Mouse (Mus musculus): ENCODE measurements at regions not wholly inside any gene's neighbourhood (a gene's known extent, or its start where the extent isn't known, plus 50 kb on each side); places are given as distances from the start of the nearest gene placed in this dataset.

GRCm38 (mm10) chr11:18165609-18166347 lies 212.1 kb upstream of the Etaa1 start:
- intact Hi-C loops (cut with DNase I), result no loop called here
- no peak for TF ChIP-seq CTCF (IDR thresholded peaks at IDR 0.05)
- DNase-seq (ENCODE audit: extremely low spot score in 1 of 2, low spot score in 2 of 2), result no peak

GRCm38 (mm10) chr11:18164025-18164423 lies 210.3 kb upstream of the Etaa1 start:
- no peak for TF ChIP-seq CTCF (IDR thresholded peaks at IDR 0.05)
- intact Hi-C loops (cut with DNase I), result no loop called here
- Histone ChIP-seq H3K4me3 (no peak overlapping the region), H3K27ac (no peak overlapping the region)
- no peak for DNase-seq (ENCODE audit: extremely low spot score in 1 of 2, low spot score in 2 of 2)

More at GRCm38 (mm10) chr11:18165609-18166347, 212.1 kb upstream of the Etaa1 start:
- Histone ChIP-seq H3K4me3 (no peak overlapping the region), H3K27ac (no peak overlapping the region)

DNA sequence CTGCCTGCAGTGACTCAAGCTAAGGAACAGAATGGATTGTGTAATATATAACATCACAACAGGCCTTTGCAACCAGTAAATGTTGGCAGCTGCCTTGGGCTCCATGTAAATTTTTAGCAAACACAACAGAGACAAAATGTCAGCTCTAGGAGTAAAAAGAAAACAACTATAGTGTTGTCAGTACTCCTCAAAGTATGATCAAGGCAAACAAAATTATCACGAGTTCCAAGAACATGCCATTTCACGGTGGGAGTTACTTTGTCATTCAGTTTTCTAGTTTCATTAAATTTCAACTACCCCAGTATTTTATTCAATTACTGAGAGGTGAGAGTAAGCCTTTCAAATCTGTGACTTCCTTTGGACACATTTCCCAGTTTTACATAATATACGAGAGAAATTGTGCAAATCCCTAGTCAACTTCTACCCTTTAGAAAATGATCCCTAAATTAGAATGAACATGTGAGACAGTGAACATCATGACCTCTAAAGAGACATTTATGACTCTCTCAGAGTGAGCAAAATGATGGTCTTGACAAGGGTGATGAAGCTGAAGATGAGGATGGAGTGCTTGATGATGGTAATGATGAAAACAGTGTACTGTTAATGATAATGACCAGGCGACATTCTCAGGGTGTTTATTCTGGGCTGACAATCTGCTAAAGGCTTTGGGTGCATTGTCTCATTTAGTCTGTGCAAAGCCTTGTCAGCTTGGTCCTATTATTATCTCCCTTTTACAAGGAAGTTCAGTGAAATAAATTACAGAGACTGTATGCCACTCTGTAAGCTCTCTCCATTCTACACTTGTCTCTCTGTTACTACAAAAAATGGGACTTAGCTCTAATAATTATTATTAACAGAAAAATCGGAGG lies 209.7 kb upstream of the Etaa1 start:
- intact Hi-C loops (cut with DNase I), result no loop called here
- no peak for DNase-seq (ENCODE audit: extremely low spot score in 1 of 2, low spot score in 2 of 2)
- Histone ChIP-seq H3K27ac (no peak overlapping the region), H3K4me3 (no peak overlapping the region)
- no peak for TF ChIP-seq CTCF (IDR thresholded peaks at IDR 0.05)

GRCm38 (mm10) chr11:18156506-18156905 lies 202.8 kb upstream of the Etaa1 start:
- intact Hi-C loops (cut with DNase I), result loop anchor here (10.0 kb wide), 2 partner anchors 708 to 868 kb away; no protein-coding TSS in a partner anchor
- no peak for DNase-seq (ENCODE audit: extremely low spot score in 1 of 2, low spot score in 2 of 2)
- Histone ChIP-seq H3K4me3 (no peak overlapping the region), H3K27ac (no peak overlapping the region)
- TF ChIP-seq CTCF (IDR thresholded peaks at IDR 0.05), result no peak

DNA sequence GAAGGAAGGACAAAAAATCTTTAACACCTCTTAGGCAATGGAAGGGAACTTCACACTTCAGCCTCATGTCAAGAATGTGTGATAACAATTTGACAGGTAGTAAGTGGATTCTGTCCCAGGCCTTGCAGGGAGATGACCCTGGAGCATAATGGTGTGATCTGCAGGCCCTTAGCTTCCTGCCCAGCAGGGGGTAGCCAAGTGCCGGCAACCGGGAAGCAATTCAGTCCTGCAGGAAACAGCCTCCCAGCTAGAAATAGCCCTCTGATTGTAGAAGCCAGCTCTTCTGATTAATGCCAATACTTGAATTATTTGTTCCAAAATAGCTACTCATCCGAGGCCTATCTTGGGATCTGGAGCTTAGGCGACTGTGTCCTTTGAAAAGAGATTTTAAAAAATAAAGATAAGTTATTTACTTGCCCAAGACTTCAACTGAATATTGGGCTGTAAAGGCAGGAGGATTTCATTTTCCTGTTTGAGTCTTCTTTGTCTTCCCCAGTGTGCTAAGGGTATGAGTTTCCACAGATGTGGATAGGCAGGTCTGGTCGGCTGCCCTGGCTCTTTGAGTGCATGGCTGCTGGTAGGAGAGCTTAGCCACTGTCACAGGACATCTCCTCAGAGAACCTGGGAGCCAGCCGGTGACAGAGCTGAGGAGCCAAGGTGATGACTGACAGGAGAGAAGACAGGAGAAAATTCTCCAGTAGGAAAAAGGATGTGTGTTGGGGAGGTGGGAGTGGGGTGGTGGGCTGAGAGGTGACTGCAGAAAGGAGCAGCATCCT lies 198.3 kb upstream of the Etaa1 start:
- intact Hi-C loops (cut with DNase I), result loop anchor here (10.0 kb wide), 2 partner anchors 713 to 873 kb away; no protein-coding TSS in a partner anchor
- Histone ChIP-seq H3K27ac (no peak overlapping the region), H3K4me3 (no peak overlapping the region)
- DNase-seq (ENCODE audit: extremely low spot score in 1 of 2, low spot score in 2 of 2), result peak; percentile 25 to 29
- peak; percentile 61 for TF ChIP-seq CTCF (IDR thresholded peaks at IDR 0.05)

- DNase-seq (ENCODE audit: extremely low spot score in 1 of 2, low spot score in 2 of 2), result no peak
- no peak overlapping the region for H3K27ac ChIP-seq
- no peak overlapping the region for H3K4me3 ChIP-seq
- intact Hi-C loops (cut with DNase I), result loop anchor here (10.0 kb wide), 2 partner anchors 713 to 873 kb away; no protein-coding TSS in a partner anchor
- TF ChIP-seq CTCF (IDR thresholded peaks at IDR 0.05), result no peak
Measured at GRCm38 (mm10) chr11:18151369-18151768, 197.7 kb upstream of the Etaa1 start.

- DNase-seq (ENCODE audit: extremely low spot score in 1 of 2, low spot score in 2 of 2), result no peak
- Histone ChIP-seq H3K27ac (no peak overlapping the region), H3K4me3 (no peak overlapping the region)
- intact Hi-C loops (cut with DNase I), result no loop called here
- no peak for TF ChIP-seq CTCF (IDR thresholded peaks at IDR 0.05)
Measured at GRCm38 (mm10) chr11:18127488-18127887, 173.8 kb upstream of the Etaa1 start.

GRCm38 (mm10) chr11:18123031-18123430 lies 169.4 kb upstream of the Etaa1 start:
- no peak for DNase-seq (ENCODE audit: extremely low spot score in 1 of 2, low spot score in 2 of 2)
- TF ChIP-seq CTCF (IDR thresholded peaks at IDR 0.05), result no peak

GRCm38 (mm10) chr11:18122616-18123015 lies 168.9 kb upstream of the Etaa1 start:
- intact Hi-C loops (cut with DNase I), result no loop called here

More at GRCm38 (mm10) chr11:18123031-18123430, 169.4 kb upstream of the Etaa1 start:
- no peak overlapping the region for H3K27ac ChIP-seq
- no peak overlapping the region for H3K4me3 ChIP-seq
- intact Hi-C loops (cut with DNase I), result no loop called here

GRCm38 (mm10) chr11:18115693-18116450 lies 162.2 kb upstream of the Etaa1 start:
- no peak overlapping the region for H3K4me3 ChIP-seq
- intact Hi-C loops (cut with DNase I), result no loop called here
- no peak for TF ChIP-seq CTCF (IDR thresholded peaks at IDR 0.05)

More at GRCm38 (mm10) chr11:18122616-18123015, 168.9 kb upstream of the Etaa1 start:
- no peak overlapping the region for H3K4me3 ChIP-seq
- no peak for DNase-seq (ENCODE audit: extremely low spot score in 1 of 2, low spot score in 2 of 2)
- H3K27ac ChIP-seq, result no peak overlapping the region
- no peak for TF ChIP-seq CTCF (IDR thresholded peaks at IDR 0.05)

GRCm38 (mm10) chr11:18102841-18103240 lies 149.2 kb upstream of the Etaa1 start:
- intact Hi-C loops (cut with DNase I), result no loop called here
- Histone ChIP-seq H3K27ac (no peak overlapping the region), H3K4me3 (no peak overlapping the region)
- no peak for TF ChIP-seq CTCF (IDR thresholded peaks at IDR 0.05)
- DNase-seq (ENCODE audit: extremely low spot score in 1 of 2, low spot score in 2 of 2), result no peak

More at GRCm38 (mm10) chr11:18115693-18116450, 162.2 kb upstream of the Etaa1 start:
- no peak overlapping the region for H3K27ac ChIP-seq
- DNase-seq (ENCODE audit: extremely low spot score in 1 of 2, low spot score in 2 of 2), result peak in 1 of 2 experiments; percentile 16

Measured in left cerebral cortex, adult 2 months (tissue).